Mouse (Mus musculus) lung, embryonic 14.5 days (tissue): Measurements from ENCODE around the gene Polrmt. TPM values are rescaled to one million over a fixed set of nuclear protein-coding genes. Genes with fewer than 3 reads are reported as not detected.

Experiments
- ATAC-seq: fragments of 200-750 bp; cut with Nextera tagmentation; 2 replicates; pipeline ENCODE4 v1.8.0; 2017; ENCODE audit warnings: mild to moderate bottlenecking, moderate TSS enrichment, moderate library complexity; ENCODE audit not compliant: insufficient read depth
- DNase-seq: peaks from one replicate; pipeline ENCODE4 v3.0.0-alpha.2; 2015
- H3K27ac ChIP-seq: fragments of 300-500 bp; sonication (generic); 2 replicates; pipeline ENCODE4 v1.5.1; 2014; ENCODE audit warnings: low read depth, mild to moderate bottlenecking, moderate library complexity
- H3K27me3 ChIP-seq: fragments of 300-500 bp; sonication (generic); 2 replicates; pipeline ENCODE4 v1.6.1; 2014; ENCODE audit warnings: low read length, control low read depth; ENCODE audit not compliant: insufficient read depth
- H3K36me3 ChIP-seq: fragments of 300-500 bp; sonication (generic); 2 replicates; pipeline ENCODE4 v1.6.1; 2014; ENCODE audit warnings: control low read depth; ENCODE audit not compliant: insufficient read depth
- H3K4me1 ChIP-seq: fragments of 300-500 bp; sonication (generic); 2 replicates; pipeline ENCODE4 v1.6.1; 2014; ENCODE audit warnings: antibody characterized with exemption, control low read depth; ENCODE audit not compliant: insufficient read depth
- H3K4me2 ChIP-seq: fragments of 300-500 bp; sonication (generic); 2 replicates; pipeline ENCODE4 v1.6.1; 2014; ENCODE audit warnings: mild to moderate bottlenecking
- H3K4me3 ChIP-seq: fragments of 300-500 bp; sonication (generic); 2 replicates; pipeline ENCODE4 v1.5.1; 2014; ENCODE audit warnings: low read depth, low read length
- H3K9ac ChIP-seq: fragments of 300-500 bp; sonication (generic); 2 replicates; pipeline ENCODE4 v1.6.1; 2014
- H3K9me3 ChIP-seq: fragments of 300-500 bp; sonication (generic); 2 replicates; pipeline ENCODE4 v1.6.1; 2016; ENCODE audit warnings: low read depth, low read length, control low read depth
- CTCF ChIP-seq: IDR thresholded peaks from 2 replicates; pipeline ENCODE4 v1.5.1; 2016; ENCODE audit warnings: antibody characterized with exemption, low read depth
- WGBS: fragments of 180-500 bp; shearing (Covaris S2); extraction: QIAGEN DNeasy Blood & Tissue Kit; methylation state at CpG from one replicate; pipeline ENCODE4 v1.1.7; 2014; 5-methylcytosine and 5-hydroxymethylcytosine counted together
- polyA plus RNA-seq: library from polyadenylated mRNA; unstranded; fragments of >200 nt; fragmentation: Nextera tagmentation; extraction: Ambion mirVana; gene quantifications from 2 replicates; pipeline ENCODE4 v1.2.1, GENCODE M21; 2014

Polrmt gene
- polyA plus RNA-seq, 1 experiment from 2014 or later, result 44.2 TPM

- Histone ChIP-seq H3K27ac (peak overlapping the region; percentile 36; the same call in 1 of the 2 replicates), H3K9me3 (no peaks in the 10 kb centered on the region), H3K4me2 (peak overlapping the region; percentile 83), H3K27me3 (peaks cover 17% of the 10 kb centered on the region), H3K4me1 (peaks cover 11% of the 10 kb centered on the region), H3K36me3 (no peaks in the 10 kb centered on the region), H3K4me3 (peak overlapping the region; percentile 39), H3K9ac (no peak overlapping the region)
- no peak for TF ChIP-seq CTCF
- WGBS, result 2% methylated on average over 13 of the region's 13 CpGs
- ATAC-seq (peak; percentile 5), DNase-seq (peak; percentile 57)
Observed at GRCm38 (mm10) chr10:79780664-79781015, 34.3 kb upstream of the Polrmt start.

DNA sequence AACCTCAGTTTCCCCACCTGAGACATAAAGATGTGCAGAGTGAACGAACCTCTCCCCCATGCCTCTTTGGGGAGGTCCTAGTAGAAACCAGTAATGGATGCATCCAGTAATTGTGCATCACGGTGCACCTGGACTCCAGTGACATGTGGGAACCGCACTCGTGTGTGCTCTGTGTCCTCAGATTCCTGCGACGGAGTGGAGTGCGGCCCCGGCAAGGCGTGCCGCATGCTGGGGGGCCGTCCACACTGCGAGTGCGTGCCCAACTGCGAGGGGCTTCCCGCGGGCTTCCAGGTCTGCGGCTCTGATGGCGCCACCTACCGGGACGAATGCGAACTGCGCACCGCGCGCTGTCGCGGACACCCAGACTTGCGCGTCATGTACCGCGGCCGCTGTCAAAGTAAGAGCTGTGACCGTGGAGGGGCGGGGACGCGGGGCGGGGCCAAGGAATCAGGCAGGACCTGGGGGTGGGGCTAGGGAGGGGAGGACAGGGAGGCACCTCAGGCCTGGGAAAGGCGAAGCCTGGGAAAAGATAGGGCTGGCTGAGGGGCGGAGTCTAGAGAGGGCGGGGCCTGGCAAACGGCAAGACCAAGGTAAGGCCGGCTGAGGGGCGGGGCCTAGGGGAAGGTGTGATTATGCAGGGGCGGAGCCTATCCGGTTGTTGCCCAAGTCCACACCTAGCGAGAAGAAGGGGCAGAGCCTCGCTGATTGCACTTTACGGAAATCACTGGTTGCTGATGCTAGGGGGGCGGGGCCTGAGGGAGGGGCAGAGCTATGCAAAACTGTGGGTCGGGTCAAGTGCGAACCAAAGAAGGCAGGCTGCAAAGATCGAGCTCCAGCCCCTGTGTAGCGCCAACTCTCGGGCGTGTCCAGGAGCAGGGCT is 33.6 kb upstream of the Polrmt start:
- H3K27ac ChIP-seq, result peak overlapping the region; percentile 36; the same call in 1 of the 2 replicates
- H3K9ac ChIP-seq, result no peak overlapping the region
- TF ChIP-seq CTCF, result peak; percentile 90
- H3K4me3 ChIP-seq, result peak overlapping the region; percentile 39
- peak; percentile 87 for ATAC-seq
- peak overlapping the region; percentile 83 for H3K4me2 ChIP-seq
- peaks cover 17% of the 10 kb centered on the region for H3K27me3 ChIP-seq
- H3K9me3 ChIP-seq, result no peaks in the 10 kb centered on the region; the same call in 1 of the 2 replicates
- H3K4me1 ChIP-seq, result peaks cover 11% of the 10 kb centered on the region
- WGBS, result 2% methylated on average over 55 of the region's 55 CpGs
- DNase-seq, result peak; percentile 96
- H3K36me3 ChIP-seq, result no peaks in the 10 kb centered on the region

GRCm38 (mm10) chr10:79779193-79779592 is 32.8 kb upstream of the Polrmt start:
- no peak overlapping the region for H3K9ac ChIP-seq
- peaks cover 12% of the 10 kb centered on the region for H3K27me3 ChIP-seq
- no peak overlapping the region for H3K27ac ChIP-seq
- peaks cover 11% of the 10 kb centered on the region for H3K4me1 ChIP-seq
- DNase-seq (no peak), ATAC-seq (no peak)
- no peak overlapping the region for H3K4me3 ChIP-seq
- H3K9me3 ChIP-seq, result no peaks in the 10 kb centered on the region; the same call in 1 of the 2 replicates
- WGBS, result 24% methylated on average over 2 of the region's 2 CpGs
- no peak overlapping the region for H3K4me2 ChIP-seq
- TF ChIP-seq CTCF, result no peak
- no peaks in the 10 kb centered on the region for H3K36me3 ChIP-seq

DNA sequence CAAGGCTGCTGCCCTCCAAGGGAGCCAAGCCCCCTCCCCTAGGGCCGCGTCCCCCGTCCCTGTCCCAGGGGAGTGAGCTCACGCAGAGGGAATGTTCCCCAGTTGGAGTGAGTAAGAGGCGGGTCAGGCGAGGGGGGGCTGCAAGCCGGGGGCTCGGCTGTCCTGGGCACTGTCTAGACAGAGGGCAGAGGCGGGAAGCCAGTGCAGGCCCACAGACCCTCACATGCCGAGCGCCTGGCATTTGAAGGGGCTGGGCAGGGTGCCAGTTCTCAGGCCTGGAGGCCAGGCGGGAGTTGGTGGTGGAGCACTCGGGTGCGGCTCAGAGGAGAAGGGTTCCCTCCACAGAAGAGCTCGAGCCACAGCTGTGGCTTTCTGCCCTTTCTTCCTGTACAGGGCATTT is 31.6 kb upstream of the Polrmt start:
- H3K36me3 ChIP-seq, result no peaks in the 10 kb centered on the region
- no peaks in the 10 kb centered on the region; the same call in 1 of the 2 replicates for H3K9me3 ChIP-seq
- peak overlapping the region; percentile 67 for H3K9ac ChIP-seq
- DNase-seq (peak; percentile 81), ATAC-seq (peak; percentile 15; the same call in 1 of the 2 replicates)
- peak overlapping the region; percentile 83 for H3K4me2 ChIP-seq
- peaks cover 11% of the 10 kb centered on the region for H3K4me1 ChIP-seq
- peak overlapping the region; percentile 50 for H3K4me3 ChIP-seq
- peaks cover 12% of the 10 kb centered on the region for H3K27me3 ChIP-seq
- 8% methylated on average over 15 of the region's 15 CpGs for WGBS
- H3K27ac ChIP-seq, result peak overlapping the region; percentile 60; the same call in 1 of the 2 replicates
- TF ChIP-seq CTCF, result no peak

DNA sequence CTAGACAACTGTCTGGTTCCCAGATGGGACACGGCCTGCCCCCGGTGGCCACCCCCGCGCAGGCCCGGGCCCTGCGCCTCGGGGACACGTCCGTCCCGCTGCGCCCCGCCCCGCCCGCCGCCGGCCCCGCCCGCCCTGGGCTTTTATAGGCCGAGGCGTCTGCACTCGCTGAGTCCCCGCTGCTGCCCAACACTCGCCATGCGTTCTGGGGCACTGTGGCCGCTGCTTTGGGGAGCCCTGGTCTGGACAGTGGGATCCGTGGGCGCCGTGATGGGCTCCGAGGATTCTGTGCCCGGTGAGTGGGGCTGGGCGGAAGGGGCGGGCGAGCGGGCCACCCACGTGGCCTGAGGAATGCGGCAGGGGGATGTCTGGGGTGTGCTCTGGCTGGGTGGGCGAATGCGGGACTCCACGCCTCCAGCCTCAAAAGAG is 30.7 kb upstream of the Polrmt start, which contains the start of gene Fstl3:
Gene Fstl3 (plus strand): TSS at position 170 of the 429 bp plus-strand sequence.
- Histone ChIP-seq H3K4me3 (peak within 1 kb of the TSS; percentile 50), H3K4me1 (peaks cover 11% of the 10 kb centered on the region), H3K9me3 (no peaks in the 10 kb centered on the region; the same call in 1 of the 2 replicates), H3K36me3 (no peaks in the 10 kb centered on the region), H3K27ac (peak within 1 kb of the TSS; percentile 60), H3K27me3 (peaks cover 12% of the 10 kb centered on the region; the same call in 1 of the 2 replicates), H3K9ac (peak within 1 kb of the TSS; percentile 67), H3K4me2 (peak within 1 kb of the TSS; percentile 83)
- DNase-seq, result peak; percentile 70
- WGBS, result 1% methylated on average over 39 of the region's 39 CpGs
- no peak for TF ChIP-seq CTCF
- ATAC-seq, result no peak

DNA sequence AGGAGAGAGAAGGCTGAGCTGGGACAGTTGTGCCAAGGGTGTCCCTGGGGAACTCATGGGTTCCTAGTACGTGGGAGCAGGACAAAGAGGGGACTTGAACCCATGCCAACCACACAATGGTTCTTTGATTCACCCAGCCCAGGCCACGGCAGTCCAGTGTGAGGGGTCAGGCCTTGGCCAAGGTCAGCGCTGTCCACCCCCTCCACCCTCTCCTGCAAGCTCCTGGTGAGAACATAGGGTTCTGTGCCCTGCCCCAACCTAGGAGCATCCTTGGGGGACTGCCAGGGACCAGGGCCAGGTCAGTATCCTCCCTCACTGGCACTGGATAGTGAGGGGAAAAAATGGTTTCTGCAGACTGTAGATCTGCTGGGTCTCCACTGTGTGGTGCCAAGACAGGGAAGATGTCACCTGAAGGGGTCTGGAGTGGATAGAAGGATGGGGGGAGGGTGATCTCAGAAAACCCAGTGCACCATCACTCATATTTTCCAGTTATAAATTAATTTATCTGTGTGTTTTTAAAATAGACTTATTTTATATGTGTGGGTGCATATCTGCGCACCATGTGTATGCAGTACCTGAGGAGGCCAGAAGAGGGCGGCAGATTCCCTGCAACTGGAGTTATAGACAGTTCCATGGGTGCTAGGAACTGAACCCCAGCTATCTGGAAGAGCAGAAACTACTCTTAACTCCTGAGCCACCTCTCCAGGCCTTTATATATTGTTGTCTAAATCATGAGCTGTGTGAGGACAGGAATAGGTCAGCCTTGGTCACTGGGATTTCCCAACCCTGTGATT is 28.3 kb upstream of the Polrmt start:
- ATAC-seq (no peak), DNase-seq (no peak)
- H3K4me2 ChIP-seq, result no peak overlapping the region
- peak; percentile 54 for TF ChIP-seq CTCF
- H3K4me3 ChIP-seq, result no peak overlapping the region
- peaks cover 7% of the 10 kb centered on the region; the same call in 1 of the 2 replicates for H3K4me1 ChIP-seq
- H3K36me3 ChIP-seq, result no peaks in the 10 kb centered on the region
- no peaks in the 10 kb centered on the region; the same call in 1 of the 2 replicates for H3K9me3 ChIP-seq
- 62% methylated on average over 5 of the region's 5 CpGs for WGBS
- no peak overlapping the region for H3K9ac ChIP-seq
- H3K27ac ChIP-seq, result no peak overlapping the region
- peaks cover 9% of the 10 kb centered on the region; the same call in 1 of the 2 replicates for H3K27me3 ChIP-seq

DNA sequence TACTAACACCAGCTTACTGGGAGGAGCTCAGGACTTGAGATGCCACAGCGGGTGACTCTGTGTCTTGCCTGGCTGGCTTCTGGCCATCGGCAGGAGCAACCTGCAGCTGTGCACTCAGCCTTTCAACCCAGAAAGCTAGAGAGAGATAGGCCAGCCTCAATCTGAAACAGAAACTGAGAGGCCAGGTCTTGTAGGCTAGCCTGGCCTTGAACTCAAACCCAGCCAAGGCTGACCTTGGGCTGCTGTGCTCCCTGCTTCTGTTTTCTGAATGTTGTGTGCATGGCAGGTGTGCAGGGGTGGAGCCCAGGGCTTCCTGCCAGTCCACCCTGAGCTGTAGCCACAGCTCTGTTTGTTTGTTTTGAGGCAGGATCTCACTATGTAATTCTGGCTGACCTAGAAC is 26.8 kb upstream of the Polrmt start:
- H3K4me2 ChIP-seq, result no peak overlapping the region
- no peak overlapping the region for H3K4me3 ChIP-seq
- WGBS, result 79% methylated on average over 2 of the region's 2 CpGs
- H3K36me3 ChIP-seq, result no peaks in the 10 kb centered on the region
- H3K27me3 ChIP-seq, result no peaks in the 10 kb centered on the region
- DNase-seq (no peak), ATAC-seq (no peak)
- no peak overlapping the region for H3K27ac ChIP-seq
- H3K9me3 ChIP-seq, result no peaks in the 10 kb centered on the region; the same call in 1 of the 2 replicates
- TF ChIP-seq CTCF, result no peak
- H3K9ac ChIP-seq, result no peak overlapping the region
- peaks cover 7% of the 10 kb centered on the region; the same call in 1 of the 2 replicates for H3K4me1 ChIP-seq
